In the genomic region with DNA sequence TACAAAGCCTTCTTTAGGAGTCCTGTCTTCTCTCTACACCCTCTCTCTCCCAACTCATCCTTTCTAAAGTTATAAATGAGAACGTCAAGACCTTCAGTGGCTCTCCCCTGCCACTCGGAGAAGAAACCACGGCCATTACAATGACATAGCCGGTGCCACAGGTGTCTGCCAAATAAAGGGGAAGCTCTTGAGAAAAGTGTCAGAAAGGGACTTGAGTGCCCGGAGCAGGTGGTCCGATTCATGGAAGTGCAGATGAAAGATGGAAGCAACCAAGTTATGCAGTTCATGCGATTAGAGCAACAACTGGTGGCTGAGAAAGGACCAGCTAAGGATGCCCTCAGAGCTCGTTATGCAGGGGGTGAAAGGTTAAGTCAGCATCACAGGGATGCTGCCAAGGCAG, we compare ENCODE assay signal across 30 mouse cellular contexts. TPM values are rescaled to one million over a fixed set of nuclear protein-coding genes. Genes with fewer than 3 reads are reported as not detected.
"Had no signal": no experiment of that assay in that cellular context is flagged by ENCODE, and none has a peak within 500 bp of the region (broad histone marks: within the 10 kb centered on the region; RNA-seq: fewer than 3 reads in every experiment).

No protein-coding gene starts in this region.

- DNase-seq: cerebellum, adult 2 months; cerebellum, adult 8-10 months; cerebellum, adult 9-10 months; cerebellum, adult 9-11 months; cerebellum, postnatal 10 days; cerebellum, postnatal 14 days; cerebellum, postnatal 25 days; cerebellum, postnatal 36 days; embryo, embryonic 11 days; forebrain, postnatal 0 days; gastrocnemius, adult 2 months; gastrocnemius, postnatal 10 days; gastrocnemius, postnatal 14 days; gastrocnemius, postnatal 25 days; gastrocnemius, postnatal 36 days; heart, adult 18-20 months; heart, adult 2 months had no signal

- H3K4me1 ChIP-seq: embryonic facial prominence, embryonic 12.5 days; embryonic facial prominence, embryonic 15.5 days; forebrain, embryonic 12.5 days; forebrain, embryonic 13.5 days; forebrain, embryonic 15.5 days had no signal

- H3K4me3 ChIP-seq: embryonic facial prominence, embryonic 10.5 days; embryonic facial prominence, embryonic 12.5 days; embryonic facial prominence, embryonic 13.5 days; embryonic facial prominence, embryonic 15.5 days; erythroblast, embryonic 14.5 days; forebrain, embryonic 10.5 days; forebrain, embryonic 12.5 days; forebrain, embryonic 13.5 days; forebrain, embryonic 15.5 days; gastrocnemius, adult 2 months; heart, adult 2 months had no signal

- H3K9me3 ChIP-seq: embryonic facial prominence, embryonic 10.5 days; embryonic facial prominence, embryonic 12.5 days; embryonic facial prominence, embryonic 13.5 days; embryonic facial prominence, embryonic 15.5 days; forebrain, embryonic 10.5 days; forebrain, embryonic 12.5 days; forebrain, embryonic 13.5 days; forebrain, embryonic 15.5 days had no signal

- H3K36me3 ChIP-seq: embryonic facial prominence, embryonic 10.5 days; embryonic facial prominence, embryonic 12.5 days; embryonic facial prominence, embryonic 13.5 days; embryonic facial prominence, embryonic 15.5 days; forebrain, embryonic 10.5 days; forebrain, embryonic 12.5 days; forebrain, embryonic 15.5 days had no signal

- H3K9ac ChIP-seq: embryonic facial prominence, embryonic 12.5 days; embryonic facial prominence, embryonic 13.5 days; embryonic facial prominence, embryonic 15.5 days; forebrain, embryonic 12.5 days; forebrain, embryonic 13.5 days; forebrain, embryonic 15.5 days; forebrain, postnatal 0 days had no signal

- ATAC-seq: forebrain, embryonic 13.5 days; forebrain, embryonic 14.5 days; forebrain, embryonic 15.5 days; forebrain, embryonic 16.5 days; forebrain, postnatal 0 days had no signal

- H3K27ac ChIP-seq: embryonic facial prominence, embryonic 10.5 days; embryonic facial prominence, embryonic 12.5 days; embryonic facial prominence, embryonic 13.5 days; embryonic facial prominence, embryonic 15.5 days; forebrain, embryonic 10.5 days; forebrain, embryonic 12.5 days; forebrain, embryonic 13.5 days; forebrain, embryonic 15.5 days; gastrocnemius, adult 2 months; heart, adult 2 months had no signal

- H3K4me2 ChIP-seq: embryonic facial prominence, embryonic 12.5 days; embryonic facial prominence, embryonic 13.5 days; embryonic facial prominence, embryonic 15.5 days; forebrain, embryonic 12.5 days; forebrain, embryonic 13.5 days; forebrain, embryonic 15.5 days had no signal

- H3K27me3 ChIP-seq: forebrain, embryonic 15.5 days had no signal

RNA-seq across cellular contexts. Expression of gene Fer1l4, which starts 9.8 kb away (rescaled TPM):
- polyA plus RNA-seq: embryonic facial prominence, embryonic 10.5 days; embryonic facial prominence, embryonic 14.5 days; embryonic facial prominence, embryonic 15.5 days; erythroblast, embryonic 14.5 days; forebrain, embryonic 10.5 days; forebrain, embryonic 11.5 days; forebrain, embryonic 12.5 days; forebrain, embryonic 13.5 days; forebrain, embryonic 14.5 days; forebrain, embryonic 15.5 days; forebrain, embryonic 16.5 days; forebrain, postnatal 0 days had no signal
